Mouse (Mus musculus) limb, embryonic 12.5 days (tissue): ENCODE data around the gene Olfr231. TPM values are rescaled to one million over a fixed set of nuclear protein-coding genes. Genes with fewer than 3 reads are reported as not detected.

Source experiments
- ATAC-seq: fragments of 200-750 bp; cut with Nextera tagmentation; 2 replicates; pipeline ENCODE4 v1.8.0; 2017; ENCODE audit warnings: low read depth, moderate TSS enrichment; ENCODE audit not compliant: insufficient number of reproducible peaks, insufficient read depth, low FRiP score, low TSS enrichment
- H3K27ac ChIP-seq: fragments of 300-500 bp; sonication (generic); 2 replicates; pipeline ENCODE4 v1.5.1; 2016; ENCODE audit warnings: mild to moderate bottlenecking, moderate library complexity
- H3K27me3 ChIP-seq: fragments of 300-500 bp; sonication (generic); 2 replicates; pipeline ENCODE4 v1.6.1; 2016; ENCODE audit warnings: mild to moderate bottlenecking, moderate library complexity
- H3K36me3 ChIP-seq: fragments of 300-500 bp; sonication (generic); 2 replicates; pipeline ENCODE4 v1.6.1; 2016; ENCODE audit warnings: mild to moderate bottlenecking, moderate library complexity
- H3K4me1 ChIP-seq: fragments of 300-500 bp; sonication (generic); replicated peaks from 2 replicates; pipeline ENCODE4 v1.6.1; 2016
- H3K4me2 ChIP-seq: fragments of 300-500 bp; sonication (generic); 2 replicates; pipeline ENCODE4 v1.6.1; 2016; ENCODE audit warnings: mild to moderate bottlenecking, moderate library complexity
- H3K4me3 ChIP-seq: fragments of 300-500 bp; sonication (generic); replicated peaks from 2 replicates; pipeline ENCODE4 v1.5.1; 2016; ENCODE audit warnings: mild to moderate bottlenecking
- H3K9ac ChIP-seq: fragments of 300-500 bp; sonication (generic); replicated peaks from 2 replicates; pipeline ENCODE4 v1.6.1; 2016; ENCODE audit warnings: mild to moderate bottlenecking, moderate library complexity
- H3K9me3 ChIP-seq: fragments of 300-500 bp; sonication (generic); 2 replicates; pipeline ENCODE4 v1.6.1; 2016; ENCODE audit warnings: mild to moderate bottlenecking, moderate library complexity
- WGBS: fragments of 180-500 bp; shearing (Covaris S2); methylation state at CpG from one replicate; pipeline ENCODE4 v1.1.7; 2016; 5-methylcytosine and 5-hydroxymethylcytosine counted together
- polyA plus RNA-seq: library from polyadenylated mRNA; unstranded; fragments of >200 nt; fragmentation: Nextera tagmentation; extraction: Ambion mirVana; gene quantifications from 2 replicates; pipeline ENCODE4 v1.2.1, GENCODE M21; 2016

Olfr231 gene
- polyA plus RNA-seq = not detected in 2 replicates

DNA sequence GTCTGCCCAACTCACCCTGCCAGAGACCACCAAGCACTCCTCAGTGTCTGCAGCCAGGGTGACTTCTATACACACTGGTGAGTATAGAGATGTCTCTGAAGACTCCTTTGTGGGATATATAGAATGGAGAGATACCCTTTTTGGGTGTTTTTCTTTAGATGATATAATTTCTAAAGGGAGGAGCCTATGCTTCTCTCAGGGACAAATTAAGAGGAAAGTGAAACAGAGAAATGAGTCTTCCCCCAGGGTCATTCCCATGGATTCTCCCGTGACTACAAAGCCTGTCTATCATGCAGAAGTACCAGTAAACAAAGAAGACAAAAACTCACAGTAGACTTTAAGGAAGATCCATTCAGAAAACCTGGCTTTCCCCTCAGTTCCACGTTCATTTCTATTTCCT lies at the start of gene Olfr231:
Gene Olfr231, minus strand, starts transcription at position 101 of the 400 bp plus-strand sequence.
- H3K27me3 ChIP-seq = no peaks in the 10 kb centered on the region
- H3K36me3 ChIP-seq = no peaks in the 10 kb centered on the region
- H3K9me3 ChIP-seq = no peaks in the 10 kb centered on the region
- no peak within 1 kb of the TSS for H3K4me3 ChIP-seq
- H3K27ac ChIP-seq = no peak within 1 kb of the TSS
- no peaks in the 10 kb centered on the region for H3K4me1 ChIP-seq
- H3K4me2 ChIP-seq = no peak within 1 kb of the TSS
- WGBS = 61% methylated on average over 2 of the region's 2 CpGs
- no peak within 1 kb of the TSS for H3K9ac ChIP-seq
- ATAC-seq = no peak

DNA sequence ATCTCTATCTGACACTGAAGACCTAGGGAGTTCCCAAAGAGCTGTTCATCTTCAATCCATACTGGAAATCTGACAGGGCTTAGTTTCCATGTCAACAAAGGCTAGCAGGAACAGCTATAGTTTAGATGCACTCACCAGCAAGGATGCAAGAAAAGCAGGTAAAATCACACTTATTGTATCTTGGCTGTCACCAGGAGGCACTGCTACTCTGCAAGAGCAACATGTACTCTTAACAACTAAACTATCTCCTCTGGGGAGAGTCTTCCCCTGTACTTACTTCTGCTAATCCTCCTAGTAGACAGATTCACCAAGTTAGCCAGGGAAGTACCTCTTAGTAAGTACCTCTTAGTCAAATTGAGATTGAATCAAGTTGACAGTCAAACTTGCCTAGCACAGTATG lies 48.1 kb upstream of the Olfr231 start:
- Histone ChIP-seq H3K4me2 (no peak overlapping the region), H3K36me3 (no peaks in the 10 kb centered on the region), H3K9ac (no peak overlapping the region), H3K4me1 (no peaks in the 10 kb centered on the region), H3K27ac (no peak overlapping the region), H3K27me3 (no peaks in the 10 kb centered on the region), H3K9me3 (no peaks in the 10 kb centered on the region), H3K4me3 (no peak overlapping the region)
- no peak for ATAC-seq

DNA sequence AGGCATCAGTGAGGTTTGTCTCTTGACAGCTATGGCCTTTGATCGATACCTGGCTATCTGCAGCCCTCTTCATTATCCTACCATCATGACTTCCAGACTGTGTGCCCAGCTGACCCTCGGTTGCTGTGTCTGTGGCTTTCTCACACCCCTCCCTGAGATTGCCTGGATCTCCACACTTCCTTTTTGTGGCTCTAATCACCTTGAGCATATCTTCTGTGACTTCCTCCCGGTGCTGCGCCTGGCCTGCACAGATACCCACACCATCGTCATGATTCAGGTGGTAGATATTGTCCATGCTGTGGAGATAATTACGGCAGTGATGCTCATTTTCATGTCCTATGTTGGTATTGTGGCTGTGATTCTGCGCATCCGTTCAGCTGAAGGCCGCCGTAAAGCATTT lies 38.1 kb upstream of the Olfr231 start:
- no peaks in the 10 kb centered on the region for H3K36me3 ChIP-seq
- H3K9me3 ChIP-seq = no peaks in the 10 kb centered on the region
- H3K4me3 ChIP-seq = no peak overlapping the region
- no peak for ATAC-seq
- WGBS = 90% methylated on average over 10 of the region's 10 CpGs
- H3K4me2 ChIP-seq = no peak overlapping the region
- H3K27me3 ChIP-seq = no peaks in the 10 kb centered on the region
- no peak overlapping the region for H3K9ac ChIP-seq
- H3K4me1 ChIP-seq = no peaks in the 10 kb centered on the region
- no peak overlapping the region for H3K27ac ChIP-seq

DNA sequence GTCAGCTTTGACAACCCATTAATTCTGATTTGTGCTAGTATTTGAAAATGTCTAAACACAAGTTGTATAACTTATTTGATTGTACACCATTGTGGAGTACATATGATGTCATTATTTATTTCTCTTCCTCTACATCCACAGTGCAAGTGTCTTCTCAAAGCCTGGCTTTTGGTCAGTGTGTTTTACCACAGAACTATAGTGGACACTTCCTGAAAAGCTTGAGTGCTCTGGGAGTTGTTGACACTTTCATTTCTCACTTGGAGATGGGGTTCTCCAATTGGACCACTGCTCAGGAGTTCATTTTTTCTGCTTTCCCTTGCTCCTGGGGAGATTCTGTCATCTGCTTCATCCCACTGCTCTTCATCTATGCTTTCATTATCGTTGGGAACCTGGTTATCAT lies 37.5 kb upstream of the Olfr231 start:
- Histone ChIP-seq H3K4me1 (no peaks in the 10 kb centered on the region), H3K27ac (no peak overlapping the region), H3K9me3 (no peaks in the 10 kb centered on the region), H3K27me3 (no peaks in the 10 kb centered on the region), H3K4me3 (no peak overlapping the region), H3K9ac (no peak overlapping the region), H3K36me3 (no peaks in the 10 kb centered on the region), H3K4me2 (no peak overlapping the region)
- WGBS = 89% methylated on average over 1 of the region's 1 CpGs
- ATAC-seq = no peak

DNA sequence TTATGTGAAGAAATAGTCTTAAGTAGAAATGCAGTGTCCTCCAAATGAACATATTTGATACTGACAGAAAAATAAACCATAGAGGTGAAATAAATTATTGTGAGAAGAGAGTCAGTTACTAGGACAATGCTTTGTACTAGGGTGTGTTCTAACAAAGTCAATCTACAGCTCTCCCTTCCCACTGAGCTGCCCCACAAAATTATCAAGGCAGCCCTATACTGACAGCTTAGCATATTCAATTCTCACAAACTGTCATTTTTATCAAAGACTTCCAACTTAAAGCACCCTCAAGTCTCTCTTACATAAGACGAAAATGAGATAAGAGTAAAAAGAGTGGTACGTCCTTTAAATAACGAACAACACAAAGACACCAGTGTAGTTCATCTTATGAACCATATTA lies 36.7 kb upstream of the Olfr231 start:
- ATAC-seq = no peak
- Histone ChIP-seq H3K4me1 (no peaks in the 10 kb centered on the region), H3K4me2 (no peak overlapping the region), H3K9me3 (no peaks in the 10 kb centered on the region), H3K4me3 (no peak overlapping the region), H3K36me3 (no peaks in the 10 kb centered on the region), H3K27ac (no peak overlapping the region), H3K27me3 (no peaks in the 10 kb centered on the region), H3K9ac (no peak overlapping the region)
- WGBS = 89% methylated on average over 3 of the region's 3 CpGs

DNA sequence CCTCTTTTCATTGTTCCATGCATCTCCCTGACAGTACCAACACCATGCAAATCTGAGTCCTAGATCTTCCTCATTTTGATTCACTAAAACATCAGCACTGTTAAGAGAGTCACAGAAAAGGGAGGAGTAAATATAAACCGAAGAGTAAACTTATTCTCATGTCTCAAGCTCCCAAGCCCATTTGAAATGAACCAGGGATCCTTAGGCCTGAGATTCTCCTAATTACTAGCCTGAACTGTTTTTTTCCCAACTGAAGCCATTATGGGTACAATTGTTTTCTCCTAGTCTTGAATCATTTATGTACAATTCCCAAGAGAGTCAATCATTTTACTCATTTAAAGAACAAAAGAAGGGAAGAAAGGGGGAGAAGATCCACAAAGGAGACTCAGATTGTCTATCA lies 34.4 kb upstream of the Olfr231 start, which contains the start of gene Olfr420:
Gene Olfr420, plus strand, starts transcription at position 301 of the 400 bp plus-strand sequence.
- Histone ChIP-seq H3K36me3 (no peaks in the 10 kb centered on the region), H3K9me3 (no peaks in the 10 kb centered on the region), H3K27ac (no peak within 1 kb of the TSS), H3K4me2 (no peak within 1 kb of the TSS), H3K9ac (no peak within 1 kb of the TSS), H3K4me1 (no peaks in the 10 kb centered on the region), H3K27me3 (no peaks in the 10 kb centered on the region), H3K4me3 (no peak within 1 kb of the TSS)
- no peak for ATAC-seq
- WGBS = 72% methylated on average over 1 of the region's 1 CpGs

DNA sequence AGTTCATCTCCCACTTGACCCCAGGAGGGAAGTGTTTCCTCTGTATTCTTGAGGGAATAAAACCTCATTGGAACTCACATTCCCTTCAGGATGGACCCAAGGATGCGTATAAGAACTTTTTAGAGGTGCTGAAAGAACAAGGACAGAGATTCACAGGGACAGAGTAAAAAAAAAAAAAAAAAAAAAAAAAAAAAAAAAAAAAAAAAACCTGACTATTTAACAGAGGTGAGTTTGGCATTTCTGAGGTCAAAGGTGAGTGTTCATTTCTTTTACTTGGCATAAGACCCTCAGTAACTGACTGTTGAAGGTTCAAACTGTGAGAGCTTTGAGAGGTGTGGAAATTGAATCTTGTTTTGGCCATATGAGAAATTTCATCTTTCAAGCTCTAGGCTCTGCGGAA lies 28.3 kb upstream of the Olfr231 start:
- Histone ChIP-seq H3K4me3 (no peak overlapping the region), H3K9me3 (no peaks in the 10 kb centered on the region), H3K4me1 (no peaks in the 10 kb centered on the region), H3K27ac (no peak overlapping the region), H3K27me3 (no peaks in the 10 kb centered on the region), H3K36me3 (no peaks in the 10 kb centered on the region), H3K9ac (no peak overlapping the region), H3K4me2 (no peak overlapping the region)
- WGBS = 81% methylated on average over 2 of the region's 2 CpGs
- no peak for ATAC-seq

DNA sequence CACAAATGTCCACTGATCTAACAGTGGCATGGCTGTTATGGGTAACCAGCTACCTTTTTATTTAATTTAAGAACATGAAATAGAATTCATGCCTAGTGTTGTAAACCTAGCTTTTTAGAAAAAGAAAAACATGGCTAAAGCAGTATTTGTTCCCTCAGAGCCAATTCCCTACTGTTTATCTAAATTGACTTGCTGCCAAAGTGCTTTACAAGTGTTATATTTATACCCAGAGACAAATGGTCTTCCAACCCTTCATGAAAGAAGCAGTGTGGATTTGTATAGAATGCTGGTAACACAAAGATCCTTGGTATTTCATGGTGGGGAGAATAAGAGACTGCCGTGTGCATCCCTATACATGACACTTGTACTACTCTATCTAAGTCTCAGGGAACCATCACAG lies 25.7 kb upstream of the Olfr231 start:
- H3K4me1 ChIP-seq = no peaks in the 10 kb centered on the region
- ATAC-seq = no peak
- WGBS = 94% methylated on average over 1 of the region's 1 CpGs
- no peak overlapping the region for H3K4me2 ChIP-seq
- H3K4me3 ChIP-seq = no peak overlapping the region
- H3K36me3 ChIP-seq = no peaks in the 10 kb centered on the region
- no peaks in the 10 kb centered on the region for H3K27me3 ChIP-seq
- no peaks in the 10 kb centered on the region for H3K9me3 ChIP-seq
- no peak overlapping the region for H3K9ac ChIP-seq
- no peak overlapping the region for H3K27ac ChIP-seq

DNA sequence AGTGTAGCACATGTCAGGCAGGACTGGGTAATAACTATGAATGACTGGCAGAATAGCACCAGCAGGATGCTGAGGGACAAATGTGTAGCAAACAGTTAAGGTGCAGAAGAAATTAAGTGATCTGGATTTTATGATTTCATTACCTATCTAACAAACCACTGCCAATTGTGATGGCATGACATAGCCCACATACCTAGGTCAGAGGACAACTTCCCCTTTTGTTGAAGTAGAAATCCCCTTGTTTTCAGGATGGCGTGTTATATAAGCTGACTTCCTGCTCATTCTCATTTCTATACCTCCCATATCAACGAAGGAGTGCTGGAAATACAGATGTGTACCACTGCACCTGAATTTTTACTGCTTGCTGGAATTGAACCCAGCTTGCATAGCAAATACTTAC lies 20.4 kb upstream of the Olfr231 start:
- H3K9ac ChIP-seq = no peak overlapping the region
- H3K27me3 ChIP-seq = no peaks in the 10 kb centered on the region
- H3K4me2 ChIP-seq = no peak overlapping the region
- no peaks in the 10 kb centered on the region for H3K4me1 ChIP-seq
- H3K9me3 ChIP-seq = no peaks in the 10 kb centered on the region
- no peak for ATAC-seq
- WGBS = 74% methylated on average over 2 of the region's 2 CpGs
- H3K4me3 ChIP-seq = no peak overlapping the region
- H3K36me3 ChIP-seq = no peaks in the 10 kb centered on the region
- no peak overlapping the region for H3K27ac ChIP-seq

DNA sequence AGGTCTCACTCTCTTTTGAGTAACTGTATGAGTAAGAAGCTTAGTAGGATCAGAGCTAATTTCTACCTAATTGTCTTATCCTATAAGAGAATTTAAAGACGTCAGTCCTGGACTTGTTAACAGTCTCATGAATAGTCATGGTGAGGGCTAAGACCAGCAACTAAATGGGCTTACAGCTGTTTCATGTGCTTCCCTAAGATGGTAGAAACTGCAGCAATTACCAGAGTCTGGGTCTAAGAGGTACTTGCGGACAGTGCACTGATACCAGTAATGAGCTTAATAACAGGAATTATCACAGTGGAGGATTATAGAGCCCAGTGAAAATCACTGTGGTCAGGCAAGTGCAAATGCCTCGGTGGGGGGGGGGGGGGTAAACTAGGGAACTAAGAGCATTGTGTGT lies 11.0 kb upstream of the Olfr231 start:
- Histone ChIP-seq H3K4me3 (no peak overlapping the region), H3K27ac (no peak overlapping the region), H3K27me3 (no peaks in the 10 kb centered on the region), H3K4me1 (no peaks in the 10 kb centered on the region), H3K9me3 (no peaks in the 10 kb centered on the region), H3K4me2 (no peak overlapping the region), H3K36me3 (no peaks in the 10 kb centered on the region), H3K9ac (no peak overlapping the region)
- no peak for ATAC-seq
- WGBS = 74% methylated on average over 3 of the region's 3 CpGs

DNA sequence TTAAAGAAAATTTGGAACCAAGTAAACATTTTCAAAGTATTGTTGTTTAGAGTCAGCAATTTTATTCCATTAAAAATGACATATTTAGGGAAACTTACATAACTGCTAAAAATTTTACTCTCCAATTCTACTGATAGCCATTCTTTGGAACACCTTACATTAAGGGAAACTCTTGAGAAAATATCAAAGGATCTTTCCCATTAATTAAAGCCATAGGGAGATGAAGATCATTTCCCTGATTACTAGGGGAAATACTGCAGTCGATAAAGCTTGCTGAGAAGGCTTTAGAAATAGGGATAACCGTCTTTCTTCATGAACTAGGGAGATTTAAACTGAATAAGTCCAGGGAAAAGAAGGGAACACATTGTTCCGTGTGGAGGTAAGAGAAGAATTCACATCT lies 10.3 kb upstream of the Olfr231 start, which contains the start of gene Olfr424:
Gene Olfr424, plus strand, starts transcription at position 301 of the 400 bp plus-strand sequence.
- Histone ChIP-seq H3K9ac (no peak within 1 kb of the TSS), H3K4me2 (no peak within 1 kb of the TSS), H3K9me3 (no peaks in the 10 kb centered on the region), H3K27me3 (no peaks in the 10 kb centered on the region), H3K4me1 (no peaks in the 10 kb centered on the region), H3K27ac (no peak within 1 kb of the TSS), H3K36me3 (no peaks in the 10 kb centered on the region), H3K4me3 (no peak within 1 kb of the TSS)
- 79% methylated on average over 3 of the region's 3 CpGs for WGBS
- no peak for ATAC-seq

DNA sequence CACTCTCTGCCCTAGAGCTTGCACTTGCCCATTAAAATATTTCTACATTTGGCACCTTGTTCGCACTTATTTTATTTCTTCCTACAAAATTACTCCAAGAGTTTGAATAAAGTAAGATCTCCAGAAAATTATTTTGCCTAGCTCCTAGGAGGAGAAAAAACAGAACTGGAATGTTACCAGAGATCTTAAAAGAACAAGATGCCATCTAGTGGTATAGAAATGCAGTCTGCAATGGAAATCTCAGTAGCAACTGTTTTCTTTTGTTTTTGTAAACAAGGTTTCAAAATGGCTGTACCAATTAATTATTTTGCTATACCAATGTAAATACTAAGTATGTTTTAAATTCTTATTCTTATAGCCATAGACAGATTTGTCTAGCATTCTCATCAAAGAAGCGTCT lies 17.2 kb downstream of the Olfr231 start:
- ATAC-seq = no peak

More for the DNA sequence above, 17.2 kb downstream of the Olfr231 start:
- Histone ChIP-seq H3K9me3 (no peaks in the 10 kb centered on the region), H3K4me1 (no peaks in the 10 kb centered on the region), H3K4me3 (no peak overlapping the region), H3K9ac (no peak overlapping the region), H3K27me3 (no peaks in the 10 kb centered on the region), H3K4me2 (no peak overlapping the region), H3K27ac (no peak overlapping the region), H3K36me3 (no peaks in the 10 kb centered on the region)
- WGBS = 50% methylated on average over 2 of the region's 2 CpGs
